Mouse (Mus musculus): ENCODE results near the gene Dnajc15.

DNA sequence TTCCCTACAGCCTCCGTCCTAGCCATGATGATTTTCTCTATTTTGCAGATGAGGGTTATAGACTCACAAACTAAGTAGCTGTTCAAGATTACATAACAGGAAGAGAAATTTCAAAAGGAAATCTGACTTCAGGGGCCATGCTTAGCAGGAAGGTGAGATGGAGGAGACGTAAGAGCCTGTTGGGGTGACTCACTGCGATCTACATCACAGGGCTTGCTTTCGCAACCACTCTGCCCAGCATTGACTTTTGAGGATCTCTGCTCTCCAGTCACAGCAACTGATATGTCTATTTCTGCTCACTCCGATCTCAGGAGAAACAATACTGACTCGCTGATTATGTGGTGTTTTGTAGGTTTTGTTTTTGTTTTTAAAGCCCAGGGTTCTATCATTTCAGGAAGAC lies 49.8 kb downstream of the Dnajc15 start:
- TF ChIP-seq CTCF (IDR thresholded peaks at IDR 0.05; ENCODE audit: insufficient read depth, low read depth, low read length) (no peak), POLR2A (IDR thresholded peaks at IDR 0.05; ENCODE audit: insufficient read depth, low read depth, low read length) (no peak)

All from olfactory bulb, adult 2 months (tissue).